Mouse (Mus musculus): ENCODE results near the gene Cend1. TPM values are rescaled to one million over a fixed set of nuclear protein-coding genes. Genes with fewer than 3 reads are reported as not detected.

Cend1 gene
- polyA plus RNA-seq (2014; fragmentation: Illumina TruSeq; extraction: RNeasy Lipid Tissue Mini Kit (QIAGEN cat#74804); ENCODE audit: low read depth, low replicate concordance): not detected

DNA sequence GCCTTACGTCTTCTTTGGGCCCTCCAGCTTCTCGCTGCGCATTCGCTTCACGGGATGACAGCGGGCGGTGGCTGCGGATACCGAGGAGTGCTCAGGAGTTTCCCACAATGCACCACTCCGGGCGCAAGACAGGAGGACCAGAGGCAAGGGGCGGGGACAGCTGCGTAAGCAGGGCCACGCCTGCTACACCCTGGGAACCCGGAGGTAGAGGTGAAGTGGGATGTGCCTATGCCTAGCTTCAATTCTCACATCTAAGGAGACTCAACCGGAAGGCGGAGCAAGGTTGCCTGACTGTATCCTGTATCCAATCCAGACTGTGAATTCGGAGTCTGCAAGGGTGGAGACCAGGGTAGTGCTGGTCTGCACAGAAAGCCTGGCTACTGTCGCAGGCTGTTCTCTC is at the start of gene Cend1:
Gene Cend1, minus strand, starts transcription at position 182 of the 400 bp plus-strand sequence.

DNA sequence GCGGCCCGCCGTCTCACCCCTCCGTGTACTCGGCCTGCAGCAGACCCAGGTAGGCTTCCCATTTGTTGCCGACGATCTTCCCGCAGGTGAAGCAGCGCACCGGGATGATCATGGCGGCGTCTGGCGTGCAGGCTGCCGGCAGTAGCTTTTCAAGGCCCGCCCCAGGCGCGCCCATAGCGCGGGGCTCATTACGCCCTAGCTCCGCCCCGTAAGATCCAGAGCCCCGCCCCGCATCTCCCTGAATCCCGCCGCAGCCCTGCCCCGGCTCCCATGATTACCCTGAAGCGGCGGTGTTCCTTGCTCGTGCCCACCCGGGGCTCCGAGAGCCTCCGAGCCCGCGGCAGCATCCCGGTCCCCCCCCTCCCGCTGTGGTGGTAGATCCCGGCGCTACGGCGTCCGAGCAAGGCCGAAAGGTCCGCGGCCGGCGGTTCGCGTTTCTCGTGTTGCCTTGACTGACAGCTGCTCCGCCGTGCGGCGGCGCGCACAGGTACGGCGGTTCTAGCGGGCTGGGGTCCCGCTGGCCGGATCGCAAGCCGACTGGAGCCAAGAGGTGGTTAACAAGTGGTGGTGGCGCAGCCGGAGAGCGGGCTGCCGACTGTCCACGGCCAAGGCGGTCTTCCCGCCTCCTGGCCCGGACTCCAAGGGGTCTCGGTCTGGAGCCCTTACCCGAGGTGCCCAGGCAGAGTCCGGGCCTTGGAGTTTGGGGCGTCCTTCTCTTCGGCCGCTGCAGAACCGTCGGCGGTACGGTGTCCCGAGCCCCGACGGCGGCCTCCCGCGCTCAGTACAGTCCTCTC is 45.9 kb upstream of the Cend1 start, which contains the start of the genes Polr2l and Tspan4:
Gene Polr2l, minus strand, starts transcription at position 122 of the 794 bp plus-strand sequence.
Gene Tspan4, plus strand, starts transcription at position 230 of the 794 bp plus-strand sequence.

GRCm38 (mm10) chr7:141467230-141468030 is 38.1 kb upstream of the Cend1 start, which contains the start of gene Cd151:
TSS of gene Cd151 (plus strand) at chr7:141467392.

DNA sequence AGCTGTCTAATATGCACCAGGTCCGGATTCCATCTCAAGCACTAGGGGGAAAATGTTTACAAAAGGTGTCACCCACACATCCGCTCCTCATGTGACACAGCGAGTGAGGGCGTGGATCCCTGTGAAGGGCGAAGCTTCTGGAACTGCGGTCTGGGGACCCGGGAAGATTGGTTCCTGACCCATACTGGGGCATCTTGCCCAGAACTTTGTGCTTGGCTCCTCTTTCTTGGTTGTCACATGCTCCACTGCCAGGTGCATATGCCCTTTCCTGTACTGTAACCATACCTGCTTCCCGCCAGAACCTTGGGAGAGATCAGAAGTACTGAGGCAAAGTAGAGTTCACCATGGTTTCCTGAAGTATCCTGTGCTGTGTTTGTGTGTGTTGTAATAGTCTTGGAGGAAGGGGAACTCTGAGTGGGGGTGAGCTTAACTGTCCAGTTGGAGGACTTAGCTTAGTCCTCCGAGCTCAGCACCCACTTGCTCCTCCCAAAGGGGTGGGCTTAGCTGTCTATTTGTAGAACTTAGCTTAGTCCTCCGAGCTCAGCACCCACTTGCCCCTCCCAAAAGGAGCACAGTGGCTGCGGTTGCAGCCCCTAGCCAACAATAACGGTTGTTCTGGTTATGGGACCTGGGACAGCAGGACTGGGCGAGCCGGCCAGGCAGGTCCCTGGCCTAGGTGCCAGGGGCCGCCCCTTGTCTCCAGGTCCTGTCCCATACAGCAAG is 31.3 kb upstream of the Cend1 start, which contains the start of gene Cracr2b:
Gene Cracr2b, plus strand, starts transcription at position 704 of the 723 bp plus-strand sequence.

GRCm38 (mm10) chr7:141454967-141455551 is 25.8 kb upstream of the Cend1 start, which contains the start of gene Pnpla2:
TSS of gene Pnpla2 (plus strand) at chr7:141455198.

GRCm38 (mm10) chr7:141447110-141447991 is 18.1 kb upstream of the Cend1 start, which contains the start of gene Rplp2:
TSS of gene Rplp2 (plus strand) at chr7:141447370.

DNA sequence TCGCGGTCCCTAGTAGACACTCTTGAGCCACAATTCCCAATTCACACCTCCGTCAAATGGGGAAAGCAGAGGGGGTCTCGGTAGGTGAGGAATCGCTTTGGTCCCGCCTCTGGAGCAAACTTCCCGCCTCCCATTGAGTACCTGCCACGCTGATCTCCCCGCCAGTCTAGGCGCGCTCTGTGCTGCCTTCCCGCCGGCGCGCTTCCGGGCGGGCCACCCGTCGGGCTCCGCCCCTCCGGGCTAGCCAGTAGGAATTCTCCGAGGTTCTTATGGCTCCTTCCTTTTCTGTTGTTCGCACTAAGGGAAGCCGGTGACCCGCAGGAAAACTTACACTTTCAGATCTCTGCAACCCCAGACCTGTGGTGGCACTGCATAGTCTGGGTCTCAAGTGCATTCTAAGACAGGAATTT is 14.5 kb upstream of the Cend1 start, which contains the start of gene Pidd1:
Gene Pidd1, minus strand, starts transcription at position 198 of the 410 bp plus-strand sequence.

DNA sequence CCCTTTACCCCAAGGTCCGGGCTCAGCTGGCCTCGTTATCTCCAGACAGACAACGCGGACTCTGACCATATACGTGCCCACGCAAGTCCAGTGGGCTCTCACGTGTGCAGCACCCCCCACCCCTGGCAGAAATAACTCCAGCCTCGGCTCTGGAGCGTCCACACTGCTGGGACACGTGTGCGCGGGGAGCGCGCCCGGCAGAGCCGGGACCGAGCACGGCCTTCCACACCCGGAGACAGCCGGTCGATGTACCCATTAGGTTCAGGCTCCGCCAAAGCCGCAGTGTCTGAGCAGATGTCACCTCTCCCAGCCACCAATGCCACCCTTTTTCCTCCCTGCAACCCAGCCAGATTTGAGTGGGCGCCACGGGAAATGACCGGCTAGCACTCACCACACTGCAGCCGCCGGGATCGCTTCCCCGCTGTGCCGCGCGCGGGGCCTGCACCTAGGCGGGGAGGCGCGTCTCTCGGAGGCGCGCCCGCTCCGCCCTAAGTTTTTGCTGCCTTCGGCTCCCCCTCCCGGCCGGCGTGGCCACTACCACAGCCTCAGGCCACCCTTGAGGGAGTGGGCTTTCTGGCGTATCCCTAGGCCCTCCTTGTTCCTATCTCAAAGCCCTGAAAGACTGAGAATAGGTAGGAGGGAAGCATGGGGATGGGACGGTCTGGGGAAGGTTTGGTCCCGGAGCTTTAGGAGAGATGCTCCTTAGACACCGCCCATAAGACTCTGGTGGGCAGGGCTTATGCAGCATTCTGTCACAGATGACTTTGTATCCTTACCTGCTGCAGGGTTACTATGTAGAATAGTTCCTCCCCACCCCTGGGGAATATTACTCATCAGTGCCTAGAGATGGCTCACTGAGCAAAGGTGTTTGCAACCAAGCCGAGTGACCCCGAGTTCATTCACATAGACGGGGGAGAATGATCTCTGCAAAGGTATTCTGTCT is 8.2 kb upstream of the Cend1 start, which contains the start of gene Slc25a22:
Gene Slc25a22, minus strand, starts transcription at position 715 of the 943 bp plus-strand sequence.

GRCm38 (mm10) chr7:141413809-141414584 is 15.3 kb downstream of the Cend1 start, which contains the start of gene Gatd1:
TSS of gene Gatd1 (minus strand) at chr7:141414136.

DNA sequence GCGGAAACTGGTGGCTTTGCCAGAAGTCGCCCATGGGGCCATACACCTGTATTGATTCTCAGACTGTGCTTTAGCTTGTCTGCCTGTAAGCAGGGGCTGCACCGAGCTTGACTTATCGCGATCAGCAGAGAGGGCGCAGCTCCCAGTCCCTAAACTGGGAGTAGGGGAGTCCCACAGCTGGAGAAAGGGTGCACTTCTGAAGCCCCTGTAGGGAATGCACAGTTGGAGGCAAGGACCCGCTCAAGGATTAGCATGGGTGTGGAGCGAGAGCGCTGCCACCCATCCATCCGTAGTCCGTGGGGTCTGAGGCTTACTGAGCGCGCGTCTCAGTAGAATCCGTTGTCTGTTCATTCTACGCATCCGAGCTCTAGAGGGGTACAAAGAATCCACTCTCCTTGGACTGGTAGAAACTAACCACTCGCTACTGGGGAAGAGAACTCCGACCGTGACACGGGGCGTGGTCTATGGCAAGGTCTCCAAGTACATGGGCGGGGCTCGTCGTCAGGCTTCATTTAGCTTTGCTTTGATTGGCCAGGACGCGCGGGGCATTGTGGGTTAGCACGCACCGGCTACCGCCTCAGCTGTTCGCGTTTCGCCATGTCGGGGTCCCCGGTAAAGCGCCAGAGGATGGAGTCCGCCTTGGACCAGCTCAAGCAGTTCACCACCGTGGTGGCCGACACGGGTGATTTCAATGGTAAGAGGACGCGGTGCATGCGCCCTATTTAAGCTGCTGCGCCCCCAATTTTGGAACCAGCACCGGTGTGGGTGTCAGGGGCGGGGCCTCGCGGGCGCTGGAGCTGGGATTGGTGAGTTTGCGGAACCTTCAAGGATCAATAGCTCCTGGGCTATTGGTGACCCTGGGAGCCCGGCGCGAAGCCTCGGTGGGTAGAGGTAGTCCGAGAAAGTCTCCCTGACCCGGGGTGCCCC is 37.4 kb downstream of the Cend1 start, which contains the start of gene Taldo1:
Gene Taldo1, plus strand, starts transcription at position 575 of the 927 bp plus-strand sequence.

Other genes starting within 250 kb of the Cend1 start
- 8.3 TPM for gene Hras, start 235.5 kb downstream of the Cend1 start, polyA plus RNA-seq (2014; fragmentation: Illumina TruSeq; extraction: RNeasy Lipid Tissue Mini Kit (QIAGEN cat#74804); ENCODE audit: low read depth, low replicate concordance)
- 0.37 TPM for gene Lrrc56, start 235.3 kb downstream of the Cend1 start, polyA plus RNA-seq (2014; fragmentation: Illumina TruSeq; extraction: RNeasy Lipid Tissue Mini Kit (QIAGEN cat#74804); ENCODE audit: low read depth, low replicate concordance)
- gene Lmntd2, start 215.4 kb downstream of the Cend1 start, polyA plus RNA-seq (2014; fragmentation: Illumina TruSeq; extraction: RNeasy Lipid Tissue Mini Kit (QIAGEN cat#74804); ENCODE audit: low read depth, low replicate concordance): 0.37 TPM
- 3.6 TPM for gene Rassf7, start 213.6 kb downstream of the Cend1 start, polyA plus RNA-seq (2014; fragmentation: Illumina TruSeq; extraction: RNeasy Lipid Tissue Mini Kit (QIAGEN cat#74804); ENCODE audit: low read depth, low replicate concordance)
- 6.0 TPM for gene Phrf1, start 200.7 kb downstream of the Cend1 start, polyA plus RNA-seq (2014; fragmentation: Illumina TruSeq; extraction: RNeasy Lipid Tissue Mini Kit (QIAGEN cat#74804); ENCODE audit: low read depth, low replicate concordance)
- 32.2 TPM for gene Irf7, start 163.0 kb downstream of the Cend1 start, polyA plus RNA-seq (2014; fragmentation: Illumina TruSeq; extraction: RNeasy Lipid Tissue Mini Kit (QIAGEN cat#74804); ENCODE audit: low read depth, low replicate concordance)
- 14.3 TPM for gene Cdhr5, start 152.7 kb downstream of the Cend1 start, polyA plus RNA-seq (2014; fragmentation: Illumina TruSeq; extraction: RNeasy Lipid Tissue Mini Kit (QIAGEN cat#74804); ENCODE audit: low read depth, low replicate concordance)
- gene Sct, start 150.4 kb downstream of the Cend1 start, polyA plus RNA-seq (2014; fragmentation: Illumina TruSeq; extraction: RNeasy Lipid Tissue Mini Kit (QIAGEN cat#74804); ENCODE audit: low read depth, low replicate concordance): not detected
- gene Drd4, start 137.5 kb downstream of the Cend1 start, polyA plus RNA-seq (2014; fragmentation: Illumina TruSeq; extraction: RNeasy Lipid Tissue Mini Kit (QIAGEN cat#74804); ENCODE audit: low read depth, low replicate concordance): not detected
- gene Deaf1, start 101.8 kb downstream of the Cend1 start, polyA plus RNA-seq (2014; fragmentation: Illumina TruSeq; extraction: RNeasy Lipid Tissue Mini Kit (QIAGEN cat#74804); ENCODE audit: low read depth, low replicate concordance): 1.4 TPM
- 10.1 TPM for gene Tmem80, start 101.8 kb downstream of the Cend1 start, polyA plus RNA-seq (2014; fragmentation: Illumina TruSeq; extraction: RNeasy Lipid Tissue Mini Kit (QIAGEN cat#74804); ENCODE audit: low read depth, low replicate concordance)
- 9.6 TPM for gene Eps8l2, start 90.6 kb downstream of the Cend1 start, polyA plus RNA-seq (2014; fragmentation: Illumina TruSeq; extraction: RNeasy Lipid Tissue Mini Kit (QIAGEN cat#74804); ENCODE audit: low read depth, low replicate concordance)
- gene Taldo1, start 37.3 kb downstream of the Cend1 start, polyA plus RNA-seq (2014; fragmentation: Illumina TruSeq; extraction: RNeasy Lipid Tissue Mini Kit (QIAGEN cat#74804); ENCODE audit: low read depth, low replicate concordance): 13.5 TPM
- 6.2 TPM for gene Gatd1, start 15.4 kb downstream of the Cend1 start, polyA plus RNA-seq (2014; fragmentation: Illumina TruSeq; extraction: RNeasy Lipid Tissue Mini Kit (QIAGEN cat#74804); ENCODE audit: low read depth, low replicate concordance)
- gene Slc25a22, start 8.4 kb upstream of the Cend1 start, polyA plus RNA-seq (2014; fragmentation: Illumina TruSeq; extraction: RNeasy Lipid Tissue Mini Kit (QIAGEN cat#74804); ENCODE audit: low read depth, low replicate concordance): 9.5 TPM
- gene Pidd1, start 14.5 kb upstream of the Cend1 start, polyA plus RNA-seq (2014; fragmentation: Illumina TruSeq; extraction: RNeasy Lipid Tissue Mini Kit (QIAGEN cat#74804); ENCODE audit: low read depth, low replicate concordance): 0.11 TPM
- gene Rplp2, start 17.9 kb upstream of the Cend1 start, polyA plus RNA-seq (2014; fragmentation: Illumina TruSeq; extraction: RNeasy Lipid Tissue Mini Kit (QIAGEN cat#74804); ENCODE audit: low read depth, low replicate concordance): 11.4 TPM
- 6.6 TPM for gene Pnpla2, start 25.7 kb upstream of the Cend1 start, polyA plus RNA-seq (2014; fragmentation: Illumina TruSeq; extraction: RNeasy Lipid Tissue Mini Kit (QIAGEN cat#74804); ENCODE audit: low read depth, low replicate concordance)
- not detected for gene Cracr2b, start 31.6 kb upstream of the Cend1 start, polyA plus RNA-seq (2014; fragmentation: Illumina TruSeq; extraction: RNeasy Lipid Tissue Mini Kit (QIAGEN cat#74804); ENCODE audit: low read depth, low replicate concordance)
- gene Cd151, start 37.9 kb upstream of the Cend1 start, polyA plus RNA-seq (2014; fragmentation: Illumina TruSeq; extraction: RNeasy Lipid Tissue Mini Kit (QIAGEN cat#74804); ENCODE audit: low read depth, low replicate concordance): 10.0 TPM
- 2.3 TPM for gene Polr2l, start 45.6 kb upstream of the Cend1 start, polyA plus RNA-seq (2014; fragmentation: Illumina TruSeq; extraction: RNeasy Lipid Tissue Mini Kit (QIAGEN cat#74804); ENCODE audit: low read depth, low replicate concordance)
- 5.4 TPM for gene Tspan4, start 45.7 kb upstream of the Cend1 start, polyA plus RNA-seq (2014; fragmentation: Illumina TruSeq; extraction: RNeasy Lipid Tissue Mini Kit (QIAGEN cat#74804); ENCODE audit: low read depth, low replicate concordance)
- gene Chid1, start 110.4 kb upstream of the Cend1 start, polyA plus RNA-seq (2014; fragmentation: Illumina TruSeq; extraction: RNeasy Lipid Tissue Mini Kit (QIAGEN cat#74804); ENCODE audit: low read depth, low replicate concordance): 8.9 TPM
- gene Ap2a2, start 132.7 kb upstream of the Cend1 start, polyA plus RNA-seq (2014; fragmentation: Illumina TruSeq; extraction: RNeasy Lipid Tissue Mini Kit (QIAGEN cat#74804); ENCODE audit: low read depth, low replicate concordance): 40.8 TPM
- gene Muc6, start 225.8 kb upstream of the Cend1 start, polyA plus RNA-seq (2014; fragmentation: Illumina TruSeq; extraction: RNeasy Lipid Tissue Mini Kit (QIAGEN cat#74804); ENCODE audit: low read depth, low replicate concordance): not detected

Measured in liver, adult 10 weeks (tissue).